Mouse (Mus musculus): ENCODE measurements at regions not wholly inside any gene's neighbourhood (a gene's known extent, or its start where the extent isn't known, plus 50 kb on each side); places are given as distances from the start of the nearest gene placed in this dataset.

GRCm38 (mm10) chr6:100378533-100378874 lies 91.2 kb upstream of the Rybp start:
- TF ChIP-seq CTCF (IDR thresholded peaks at IDR 0.05; ENCODE audit: extremely low read depth, insufficient read depth, low read length), result no peak
- TF ChIP-seq POLR2A (IDR thresholded peaks at IDR 0.05; ENCODE audit: extremely low read depth, insufficient read depth, low read length), result no peak

All from cortical plate, adult 2 months (tissue).